Mouse (Mus musculus) stomach, embryonic 14.5 days (tissue): ENCODE data around the gene 4930402K13Rik. TPM values are rescaled to one million over a fixed set of nuclear protein-coding genes. Genes with fewer than 3 reads are reported as not detected.

ENCODE experiments used
- ATAC-seq: fragments of 200-750 bp; cut with Nextera tagmentation; 2 replicates; pipeline ENCODE4 v1.8.0; 2017; ENCODE audit warnings: low read depth, moderate TSS enrichment; ENCODE audit not compliant: insufficient number of reproducible peaks, insufficient read depth, low FRiP score
- H3K27ac ChIP-seq: fragments of 300-500 bp; sonication (generic); 2 replicates; pipeline ENCODE4 v1.5.1; 2014; ENCODE audit warnings: mild to moderate bottlenecking, low read length, moderate library complexity, mixed read lengths
- H3K27me3 ChIP-seq: fragments of 300-500 bp; sonication (generic); 2 replicates; pipeline ENCODE4 v1.6.1; 2014; ENCODE audit warnings: low read length, control low read depth, mixed read lengths; ENCODE audit not compliant: control insufficient read depth, insufficient read depth
- H3K36me3 ChIP-seq: fragments of 300-500 bp; sonication (generic); 2 replicates; pipeline ENCODE4 v1.6.1; 2014; ENCODE audit warnings: mild to moderate bottlenecking, control low read depth, low read length, moderate library complexity, mixed read lengths; ENCODE audit not compliant: control insufficient read depth, insufficient read depth
- H3K4me1 ChIP-seq: fragments of 300-500 bp; sonication (generic); 2 replicates; pipeline ENCODE4 v1.6.1; 2014; ENCODE audit warnings: low read length, control low read depth, mixed read lengths; ENCODE audit not compliant: control insufficient read depth, insufficient read depth
- H3K4me2 ChIP-seq: fragments of 300-500 bp; sonication (generic); replicated peaks from 2 replicates; pipeline ENCODE4 v1.6.1; 2014; ENCODE audit warnings: low read depth, low read length, control low read depth
- H3K4me3 ChIP-seq: fragments of 300-500 bp; sonication (generic); 2 replicates; pipeline ENCODE4 v1.5.1; 2014; ENCODE audit warnings: low read depth, low read length, control low read depth
- H3K9ac ChIP-seq: fragments of 300-500 bp; sonication (generic); replicated peaks from 2 replicates; pipeline ENCODE4 v1.6.1; 2014; ENCODE audit warnings: low read depth, mild to moderate bottlenecking, control low read depth, low read length, moderate library complexity, mixed read lengths
- H3K9me3 ChIP-seq: fragments of 300-500 bp; sonication (generic); 2 replicates; pipeline ENCODE4 v1.6.1; 2016; ENCODE audit warnings: low read depth, low read length, control low read depth; ENCODE audit not compliant: control insufficient read depth
- WGBS: fragments of 180-500 bp; shearing (Covaris S2); extraction: QIAGEN DNeasy Blood & Tissue Kit; methylation state at CpG from one replicate; pipeline ENCODE4 v1.1.7; 2014; 5-methylcytosine and 5-hydroxymethylcytosine counted together
- polyA plus RNA-seq: library from polyadenylated mRNA; unstranded; fragments of >200 nt; fragmentation: Nextera tagmentation; extraction: Ambion mirVana; gene quantifications from 2 replicates; pipeline ENCODE4 v1.2.1, GENCODE M21; 2014

Gene 4930402K13Rik
- polyA plus RNA-seq, 1 experiment from 2014 or later: not detected

DNA sequence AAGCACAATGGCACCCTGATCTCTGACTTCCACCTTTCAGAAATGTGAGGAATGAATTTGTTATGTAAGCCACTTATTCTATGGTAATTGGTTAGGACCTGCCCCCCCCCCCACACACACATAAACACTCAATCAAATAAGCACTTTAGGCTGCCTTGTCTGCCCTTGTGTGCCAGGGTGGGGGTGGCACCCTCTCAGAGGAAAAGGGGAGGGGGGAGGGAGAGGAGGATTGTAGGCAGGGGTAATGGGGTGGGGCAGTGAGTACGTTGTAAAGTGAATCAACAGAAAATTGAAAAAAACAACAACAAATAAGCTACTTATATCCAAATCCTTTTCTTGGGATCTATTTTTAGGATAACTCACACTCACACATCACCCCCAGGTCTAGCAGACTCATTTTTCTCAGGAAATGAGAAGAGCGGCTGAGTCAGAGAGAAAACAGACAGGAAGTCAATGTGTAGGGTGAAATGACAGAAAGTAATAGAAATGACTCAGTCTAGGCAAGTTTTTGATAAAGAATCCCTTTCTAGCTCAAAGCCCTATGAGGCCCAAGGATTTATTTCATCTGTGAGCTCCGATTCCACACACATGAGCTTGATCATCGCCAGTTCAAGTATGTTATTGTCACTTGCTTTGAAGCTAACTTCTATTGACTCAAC is 35.1 kb downstream of the 4930402K13Rik start:
- ATAC-seq: no peak
- Histone ChIP-seq H3K4me3 (no peak overlapping the region), H3K4me1 (no peaks in the 10 kb centered on the region), H3K27me3 (no peaks in the 10 kb centered on the region), H3K9me3 (no peaks in the 10 kb centered on the region), H3K4me2 (no peak overlapping the region), H3K9ac (no peak overlapping the region), H3K36me3 (no peaks in the 10 kb centered on the region), H3K27ac (no peak overlapping the region)
- 83% methylated on average over 4 of the region's 4 CpGs for WGBS

DNA sequence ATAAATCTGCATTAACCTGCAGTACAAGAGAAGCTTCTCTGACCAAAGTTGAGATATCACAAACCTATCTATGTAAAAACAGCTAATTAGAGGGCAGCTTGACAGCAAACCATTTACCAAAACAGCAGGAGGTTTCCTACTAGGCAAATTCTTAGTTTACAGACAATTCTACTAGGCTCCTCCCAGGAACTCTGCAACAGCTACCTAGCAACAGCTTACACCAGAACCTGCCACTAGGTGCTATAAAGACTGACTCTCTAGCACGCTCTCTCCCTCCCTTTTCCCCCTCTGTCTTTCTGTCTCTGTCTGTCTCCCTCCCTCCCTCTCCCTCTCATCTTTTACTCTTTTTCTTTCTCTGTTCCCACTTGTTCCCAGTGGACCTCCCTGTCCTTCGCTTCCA is 38.3 kb downstream of the 4930402K13Rik start:
- Histone ChIP-seq H3K27me3 (no peaks in the 10 kb centered on the region), H3K9ac (no peak overlapping the region), H3K36me3 (no peaks in the 10 kb centered on the region), H3K4me2 (no peak overlapping the region), H3K27ac (no peak overlapping the region), H3K4me1 (no peaks in the 10 kb centered on the region), H3K9me3 (no peaks in the 10 kb centered on the region), H3K4me3 (no peak overlapping the region)
- 38% methylated on average over 2 of the region's 2 CpGs for WGBS
- no peak for ATAC-seq

Other genes with a start within 250 kb of the 4930402K13Rik start
- not detected in 2 replicates for gene Gm5751, start 230.3 kb upstream of the 4930402K13Rik start, polyA plus RNA-seq
- 5.6 and 6.3 TPM in 2 replicates for gene B630019K06Rik, start 212.2 kb upstream of the 4930402K13Rik start, polyA plus RNA-seq
- gene Fthl17b, start 141.6 kb upstream of the 4930402K13Rik start, polyA plus RNA-seq: not detected in 2 replicates
- not detected in 2 replicates for gene Fthl17c, start 128.0 kb upstream of the 4930402K13Rik start, polyA plus RNA-seq
- gene Fthl17d, start 117.8 kb upstream of the 4930402K13Rik start, polyA plus RNA-seq: not detected in 2 replicates
- not detected in 2 replicates for gene Fthl17e, start 71.1 kb upstream of the 4930402K13Rik start, polyA plus RNA-seq
- gene Fthl17f, start 41.5 kb upstream of the 4930402K13Rik start, polyA plus RNA-seq: not detected in 2 replicates
- gene Lancl3, start 95.3 kb downstream of the 4930402K13Rik start, polyA plus RNA-seq: 1.8 and 1.9 TPM in 2 replicates
- gene Gm14862, start 152.3 kb downstream of the 4930402K13Rik start, polyA plus RNA-seq: not detected in 2 replicates
- gene Xk, start 168.2 kb downstream of the 4930402K13Rik start, polyA plus RNA-seq: 4.1 and 5.0 TPM in 2 replicates
- gene H2al1m, start 179.2 kb downstream of the 4930402K13Rik start, polyA plus RNA-seq: 1.1 TPM in 1 of 2 replicates, not detected in the other
- not detected in 2 replicates for gene H2al1k, start 246.1 kb downstream of the 4930402K13Rik start, polyA plus RNA-seq